Mouse (Mus musculus): ENCODE measurements around the gene Dkk1. TPM values are rescaled to one million over a fixed set of nuclear protein-coding genes. Genes with fewer than 3 reads are reported as not detected.
"Not testable (repeated sequence)": the region's sequence is repeated elsewhere in the genome, so short reads cannot be mapped to it uniquely, and the experiment has no call there.

Gene Dkk1
- total and polyA plus RNA-seq, 3 experiments = 0.16 TPM; not detected in 2

- TF ChIP-seq CTCF (IDR thresholded peaks at IDR 0.05; ENCODE audit: low read depth, low read length) = no peak
- no peak for TF ChIP-seq GATA2 (IDR thresholded peaks at IDR 0.05; ENCODE audit: borderline replicate concordance, low read depth, low read length)
- TF ChIP-seq POLR2AphosphoS5 (IDR thresholded peaks at IDR 0.05; ENCODE audit: insufficient replicate concordance, low read depth, low read length) = no peak
- no peak for TF ChIP-seq TAL1 (conservative IDR thresholded peaks at IDR 0.05; ENCODE audit: low read depth, low read length)
- DNase-seq (ENCODE audit: low spot score) (no peak), ATAC-seq (ENCODE audit: extremely low read depth, insufficient number of reproducible peaks, low FRiP score, poor library complexity, severe bottlenecking) (no peak)
- Histone ChIP-seq H3K9me3 (replicated peaks) (no peaks in the 10 kb centered on the region), H3K4me1 (ENCODE audit: insufficient read depth, low read depth, low read length) (peaks cover 8% of the 10 kb centered on the region; the same call in 1 of the 2 replicates), H3K27me3 (ENCODE audit: insufficient read depth, low read length) (peaks cover 21% of the 10 kb centered on the region), H3K36me3 (replicated peaks) (no peaks in the 10 kb centered on the region), H3K4me3 (ENCODE audit: low read depth, low read length) (no peak overlapping the region)
Measured at GRCm38 (mm10) chr19:30553740-30554139, 4.3 kb upstream of the Dkk1 start.

- DNase-seq (ENCODE audit: low spot score) = no peak
- no peaks in the 10 kb centered on the region for H3K9me3 ChIP-seq (replicated peaks)
- H3K4me3 ChIP-seq (ENCODE audit: low read depth, low read length) = no peak overlapping the region
- no peaks in the 10 kb centered on the region for H3K36me3 ChIP-seq (replicated peaks)
- TF ChIP-seq TAL1 (conservative IDR thresholded peaks at IDR 0.05; ENCODE audit: low read depth, low read length) = no peak
- TF ChIP-seq GATA2 (IDR thresholded peaks at IDR 0.05; ENCODE audit: borderline replicate concordance, low read depth, low read length) = no peak
- no peak for TF ChIP-seq CTCF (IDR thresholded peaks at IDR 0.05; ENCODE audit: low read depth, low read length)
- no peak for TF ChIP-seq POLR2AphosphoS5 (IDR thresholded peaks at IDR 0.05; ENCODE audit: insufficient replicate concordance, low read depth, low read length)
- TF ChIP-seq GATA1 (IDR thresholded peaks at IDR 0.05; ENCODE audit: borderline replicate concordance, low read length) = no peak
- ATAC-seq (ENCODE audit: extremely low read depth, insufficient number of reproducible peaks, low FRiP score, poor library complexity, severe bottlenecking) = no peak
- peaks cover 8% of the 10 kb centered on the region; the same call in 1 of the 2 replicates for H3K4me1 ChIP-seq (ENCODE audit: insufficient read depth, low read depth, low read length)
- peaks cover 23% of the 10 kb centered on the region for H3K27me3 ChIP-seq (ENCODE audit: insufficient read depth, low read length)
Measured at GRCm38 (mm10) chr19:30552260-30552659, 2.8 kb upstream of the Dkk1 start.

GRCm38 (mm10) chr19:30549854-30550647 lies 586 bp upstream of the Dkk1 start:
- Histone ChIP-seq H3K36me3 (replicated peaks) (no peaks in the 10 kb centered on the region), H3K4me1 (ENCODE audit: insufficient read depth, low read depth, low read length) (peaks cover 8% of the 10 kb centered on the region; the same call in 1 of the 2 replicates), H3K27me3 (ENCODE audit: insufficient read depth, low read length) (peaks cover 18% of the 10 kb centered on the region), H3K4me3 (ENCODE audit: low read depth, low read length) (no peak overlapping the region), H3K9me3 (replicated peaks) (no peaks in the 10 kb centered on the region)
- ATAC-seq (ENCODE audit: extremely low read depth, insufficient number of reproducible peaks, low FRiP score, poor library complexity, severe bottlenecking) (no peak), DNase-seq (ENCODE audit: low spot score) (no peak)
- TF ChIP-seq CTCF (IDR thresholded peaks at IDR 0.05; ENCODE audit: low read depth, low read length) (no peak), TAL1 (conservative IDR thresholded peaks at IDR 0.05; ENCODE audit: low read depth, low read length) (no peak), GATA1 (IDR thresholded peaks at IDR 0.05; ENCODE audit: borderline replicate concordance, low read length) (no peak), GATA2 (IDR thresholded peaks at IDR 0.05; ENCODE audit: borderline replicate concordance, low read depth, low read length) (no peak), POLR2AphosphoS5 (IDR thresholded peaks at IDR 0.05; ENCODE audit: insufficient replicate concordance, low read depth, low read length) (no peak)

- no peak overlapping the region for H3K4me3 ChIP-seq (ENCODE audit: low read depth, low read length)
- no peaks in the 10 kb centered on the region for H3K9me3 ChIP-seq (replicated peaks)
- DNase-seq (ENCODE audit: low spot score) (no peak), ATAC-seq (ENCODE audit: extremely low read depth, insufficient number of reproducible peaks, low FRiP score, poor library complexity, severe bottlenecking) (no peak)
- no peaks in the 10 kb centered on the region for H3K4me1 ChIP-seq (ENCODE audit: insufficient read depth, low read depth, low read length)
- TF ChIP-seq GATA1 (IDR thresholded peaks at IDR 0.05; ENCODE audit: borderline replicate concordance, low read length) = no peak
- no peak for TF ChIP-seq POLR2AphosphoS5 (IDR thresholded peaks at IDR 0.05; ENCODE audit: insufficient replicate concordance, low read depth, low read length)
- TF ChIP-seq TAL1 (conservative IDR thresholded peaks at IDR 0.05; ENCODE audit: low read depth, low read length) = no peak
- no peak for TF ChIP-seq GATA2 (IDR thresholded peaks at IDR 0.05; ENCODE audit: borderline replicate concordance, low read depth, low read length)
- TF ChIP-seq CTCF (IDR thresholded peaks at IDR 0.05; ENCODE audit: low read depth, low read length) = no peak
- H3K36me3 ChIP-seq (replicated peaks) = no peaks in the 10 kb centered on the region
- peaks cover 15% of the 10 kb centered on the region; the same call in 1 of the 2 replicates for H3K27me3 ChIP-seq (ENCODE audit: insufficient read depth, low read length)
Measured at GRCm38 (mm10) chr19:30548411-30549043, 938 bp downstream of the Dkk1 start.

GRCm38 (mm10) chr19:30539365-30539941 lies 10.0 kb downstream of the Dkk1 start:
- not testable (repeated sequence) for H3K4me1 ChIP-seq (ENCODE audit: insufficient read depth, low read depth, low read length); ATAC-seq (ENCODE audit: extremely low read depth, insufficient number of reproducible peaks, low FRiP score, poor library complexity, severe bottlenecking); H3K9me3 ChIP-seq (replicated peaks); DNase-seq (ENCODE audit: low spot score); H3K27me3 ChIP-seq (ENCODE audit: insufficient read depth, low read length); H3K4me3 ChIP-seq (ENCODE audit: low read depth, low read length); H3K36me3 ChIP-seq (replicated peaks)

GRCm38 (mm10) chr19:30516771-30517170 lies 32.7 kb downstream of the Dkk1 start:
- ATAC-seq (ENCODE audit: extremely low read depth, insufficient number of reproducible peaks, low FRiP score, poor library complexity, severe bottlenecking) (no peak), DNase-seq (ENCODE audit: low spot score) (no peak)
- Histone ChIP-seq H3K36me3 (replicated peaks) (no peaks in the 10 kb centered on the region), H3K4me1 (ENCODE audit: insufficient read depth, low read depth, low read length) (no peaks in the 10 kb centered on the region), H3K4me3 (ENCODE audit: low read depth, low read length) (no peak overlapping the region), H3K9me3 (replicated peaks) (no peaks in the 10 kb centered on the region), H3K27me3 (ENCODE audit: insufficient read depth, low read length) (peaks cover 2% of the 10 kb centered on the region; the same call in 1 of the 2 replicates)
- TF ChIP-seq POLR2AphosphoS5 (IDR thresholded peaks at IDR 0.05; ENCODE audit: insufficient replicate concordance, low read depth, low read length) (no peak), GATA1 (IDR thresholded peaks at IDR 0.05; ENCODE audit: borderline replicate concordance, low read length) (no peak), TAL1 (conservative IDR thresholded peaks at IDR 0.05; ENCODE audit: low read depth, low read length) (no peak), GATA2 (IDR thresholded peaks at IDR 0.05; ENCODE audit: borderline replicate concordance, low read depth, low read length) (no peak), CTCF (IDR thresholded peaks at IDR 0.05; ENCODE audit: low read depth, low read length) (no peak)

Data from G1E (cell line).